9 mouse cellular contexts compared by ENCODE assay signal in genomic region chr1:193386136-193386535, GRCm38 (mm10). TPM values are rescaled to one million over a fixed set of nuclear protein-coding genes. Genes with fewer than 3 reads are reported as not detected.
DNase-seq lines count a peak whose midpoint lies in the region; ATAC-seq and TF ChIP-seq lines count a peak whose summit lies in the region.
"Had no signal": no experiment of that assay in that cellular context is flagged by ENCODE, and none has a peak within 500 bp of the region (broad histone marks: within the 10 kb centered on the region; RNA-seq: fewer than 3 reads in every experiment).

No protein-coding gene starts in this region.

- 0 out of 2 replicates have a peak, but pooled peaks cover 5% of the 10 kb centered on the region for H3K27me3 ChIP-seq in midbrain, embryonic 13.5 days
- no peaks in the 10 kb centered on the region for H3K27me3 ChIP-seq in spleen, adult 2 months (ENCODE audit: control insufficient read depth, insufficient read depth, low read length)

- H3K9ac ChIP-seq in midbrain, embryonic 13.5 days (replicated peaks), result no peak overlapping the region

- H3K4me2 ChIP-seq in midbrain, embryonic 13.5 days (replicated peaks), result no peak overlapping the region

- peak; percentile 6 for ATAC-seq in midbrain, embryonic 13.5 days
- no peak for ATAC-seq in erythroid progenitor cell, adult 5-6 weeks (replicated peaks; ENCODE audit: low FRiP score, poor library complexity, severe bottlenecking)

- peak; percentile 72; the same call in 1 of the 2 replicates for TF ChIP-seq CTCF in spleen, adult 2 months (IDR thresholded peaks at IDR 0.05; ENCODE audit: extremely low read depth, insufficient read depth, insufficient read length, insufficient replicate concordance)

- 0% methylated on average over 5 of the region's 5 CpGs for WGBS in midbrain, embryonic 13.5 days
- 8% methylated on average over 5 of the region's 5 CpGs for WGBS in spleen, adult 2 months

- peak; percentile 46 for DNase-seq in R1 (ENCODE audit: low read depth, low spot score)
- DNase-seq in cerebellum, postnatal 10 days, result peak; percentile 97 to 99
- DNase-seq in gastrocnemius, adult 18-20 months (ENCODE audit: low spot score), result peak; percentile 85
- DNase-seq in induced T-regulatory cell, adult 2 months (ENCODE audit: low read depth), result peak; percentile 75
- peak; percentile 78 to 87 for DNase-seq in left cerebral cortex, postnatal 10 days (ENCODE audit: extremely low spot score in 1 of 2, low spot score in 2 of 2)
- peak in 1 of 2 experiments; percentile 38 for DNase-seq in spleen, adult 2 months (ENCODE audit: low read depth in 1 of 2, low spot score in 2 of 2)

- TF ChIP-seq POLR2A in spleen, adult 2 months (IDR thresholded peaks at IDR 0.05; ENCODE audit: low read depth, low read length), result no peak

- peaks cover 63% of the 10 kb centered on the region for H3K4me1 ChIP-seq in midbrain, embryonic 13.5 days (replicated peaks)
- H3K4me1 ChIP-seq in spleen, adult 2 months (ENCODE audit: control insufficient read depth, insufficient read depth, insufficient read length), result no peaks in the 10 kb centered on the region

- H3K36me3 ChIP-seq in midbrain, embryonic 13.5 days, result no peaks in the 10 kb centered on the region
- H3K36me3 ChIP-seq in spleen, adult 2 months (ENCODE audit: control insufficient read depth, insufficient read depth, low read length), result no peaks in the 10 kb centered on the region

- H3K27ac ChIP-seq in midbrain, embryonic 13.5 days, result peak overlapping the region; percentile 63
- H3K27ac ChIP-seq in spleen, adult 2 months (ENCODE audit: insufficient read depth, low read length), result no peak overlapping the region

- H3K4me3 ChIP-seq in midbrain, embryonic 13.5 days (replicated peaks), result no peak overlapping the region
- H3K4me3 ChIP-seq in spleen, adult 2 months (ENCODE audit: extremely low read depth, insufficient read depth, insufficient read length), result no peak overlapping the region

- H3K9me3 ChIP-seq in midbrain, embryonic 13.5 days, result no peaks in the 10 kb centered on the region
- H3K9me3 ChIP-seq: megakaryocyte, embryonic 14.5 days had no signal

- intact Hi-C loops in left cerebral cortex, postnatal 10 days (cut with DNase I), result loop anchor here (10.0 kb wide), 1 partner anchor 199 kb away; no protein-coding TSS in a partner anchor

RNA-seq across cellular contexts. Expression of gene Camk1g, which starts 16.0 kb away (rescaled TPM):
- under 1 TPM in 1 of 2 experiments, not detected in 1; 0.40 TPM for total RNA-seq in gastrocnemius, adult 18-20 months (2021)
- total RNA-seq in left cerebral cortex, postnatal 10 days (2021), result 10 to 100 TPM; 38.9 TPM
- 42.5 and 43.0 TPM in 2 replicates for polyA plus RNA-seq in midbrain, embryonic 13.5 days (2015; fragmentation: Nextera tagmentation; extraction: Ambion mirVana)
- polyA plus RNA-seq in spleen, adult 2 months (2012; rRNA removed), result 0.12 and 0.26 TPM in 2 replicates
- not detected in 2 replicates for total RNA-seq in erythroid progenitor cell, adult 5-6 weeks (2015; ENCODE audit: low replicate concordance)
- not detected in 2 replicates for total RNA-seq in erythroid progenitor cell, adult 5-6 weeks (2017; ENCODE audit: low replicate concordance)

Comparison
In these comparisons a context has a peak if more than half of its experiments do, and no peak if none do; other contexts are left out.
1. RNA of gene Camk1g, which starts 16.0 kb away (total RNA-seq): 38.9 TPM in left cerebral cortex, postnatal 10 days; 0.40 TPM in gastrocnemius, adult 18-20 months and not detected in erythroid progenitor cell, adult 5-6 weeks; every median in the first group is over 10 times any median in the second.